Mouse (Mus musculus) kidney, adult 2 months (tissue): ENCODE results near the gene Ankrd13a.
"Not testable (repeated sequence)": the region's sequence is repeated elsewhere in the genome, so short reads cannot be mapped to it uniquely, and the experiment has no call there.

Source experiments
- CTCF ChIP-seq: fragments of 200-500 bp; conservative IDR thresholded peaks from 2 replicates; pipeline ENCODE4 v1.5.1; 2011; ENCODE audit warnings: low read depth, mild to moderate bottlenecking, control low read depth, low read length, moderate library complexity, mixed read lengths; ENCODE audit not compliant: insufficient read depth, insufficient read length
- POLR2A ChIP-seq: fragments of 200-500 bp; IDR thresholded peaks from one replicate; pipeline ENCODE4 v1.6.1; 2011; ENCODE audit warnings: low read depth, low read length, control low read depth

- TF ChIP-seq CTCF, POLR2A: not testable (repeated sequence)
These were observed 67.7 kb downstream of the Ankrd13a start for GRCm38 (mm10) chr5:114842155-114842554.
